Mouse (Mus musculus): ENCODE results near the gene Sgms2.
A peak's percentile ranks its signal among the peaks of the same experiment; 100 is the strongest.

Sgms2 gene

GRCm38 (mm10) chr3:131307811-131308210 is 183.4 kb downstream of the Sgms2 start:
- no peak for DNase-seq (ENCODE audit: low spot score)

- no peak for DNase-seq (ENCODE audit: low spot score)
Measured at GRCm38 (mm10) chr3:131306255-131306654, 185.0 kb downstream of the Sgms2 start.

GRCm38 (mm10) chr3:131303320-131303714 is 187.9 kb downstream of the Sgms2 start:
- no peak for DNase-seq (ENCODE audit: low spot score)

- DNase-seq (ENCODE audit: low spot score) = peak; percentile 63
Measured at GRCm38 (mm10) chr3:131302452-131303319, 188.5 kb downstream of the Sgms2 start, which contains the start of gene Cyp2u1. Gene Cyp2u1, minus strand, starts transcription at chr3:131303227.

- DNase-seq (ENCODE audit: low spot score) = no peak
Measured at GRCm38 (mm10) chr3:131299908-131300307, 191.3 kb downstream of the Sgms2 start.

- DNase-seq (ENCODE audit: low spot score) = no peak
Measured at GRCm38 (mm10) chr3:131299078-131299477, 192.1 kb downstream of the Sgms2 start.

- DNase-seq (ENCODE audit: low spot score) = no peak
Measured at GRCm38 (mm10) chr3:131296893-131297292, 194.3 kb downstream of the Sgms2 start.

- no peak for DNase-seq (ENCODE audit: low spot score)
Measured at GRCm38 (mm10) chr3:131295513-131296200, 195.6 kb downstream of the Sgms2 start.

- no peak for DNase-seq (ENCODE audit: low spot score)
Measured at GRCm38 (mm10) chr3:131294503-131294902, 196.7 kb downstream of the Sgms2 start.

- no peak for DNase-seq (ENCODE audit: low spot score)
Measured at GRCm38 (mm10) chr3:131292959-131293358, 198.3 kb downstream of the Sgms2 start.

- DNase-seq (ENCODE audit: low spot score) = no peak
Measured at GRCm38 (mm10) chr3:131292349-131292748, 198.9 kb downstream of the Sgms2 start.

- no peak for DNase-seq (ENCODE audit: low spot score)
Measured at GRCm38 (mm10) chr3:131291890-131292289, 199.3 kb downstream of the Sgms2 start.

- no peak for DNase-seq (ENCODE audit: low spot score)
Measured at GRCm38 (mm10) chr3:131274151-131274550, 217.1 kb downstream of the Sgms2 start.

- no peak for DNase-seq (ENCODE audit: low spot score)
Measured at GRCm38 (mm10) chr3:131272374-131273100, 218.7 kb downstream of the Sgms2 start.

GRCm38 (mm10) chr3:131271559-131272373 is 219.4 kb downstream of the Sgms2 start, which contains the start of gene Hadh:
Gene Hadh, minus strand, starts transcription at chr3:131272101.
- peak; percentile 62 for DNase-seq (ENCODE audit: low spot score)

- DNase-seq (ENCODE audit: low spot score) = no peak
Measured at GRCm38 (mm10) chr3:131271157-131271556, 220.1 kb downstream of the Sgms2 start.

GRCm38 (mm10) chr3:131270381-131270780 is 220.8 kb downstream of the Sgms2 start:
- no peak for DNase-seq (ENCODE audit: low spot score)
